17 mouse cellular contexts compared by ENCODE assay signal in genomic region chr3:119095223-119095886, GRCm38 (mm10).
DNase-seq lines count a peak whose midpoint lies in the region; ATAC-seq and TF ChIP-seq lines count a peak whose summit lies in the region.
"Had no signal": no experiment of that assay in that cellular context is flagged by ENCODE, and none has a peak within 500 bp of the region (broad histone marks: within the 10 kb centered on the region; RNA-seq: fewer than 3 reads in every experiment).

No protein-coding gene starts in this region.

- WGBS in forebrain, embryonic 10.5 days, result 24% methylated on average over 5 of the region's 5 CpGs
- 8% methylated on average over 5 of the region's 5 CpGs for WGBS in forebrain, embryonic 13.5 days
- WGBS in midbrain, embryonic 14.5 days, result 6% methylated on average over 5 of the region's 5 CpGs
- WGBS in thymus, adult 2 months, result 83% methylated on average over 5 of the region's 5 CpGs

- H3K9ac ChIP-seq in forebrain, embryonic 13.5 days, result no peak overlapping the region
- no peak overlapping the region for H3K9ac ChIP-seq in ES-E14 (ENCODE audit: insufficient read depth, low read depth, low read length, poor library complexity, severe bottlenecking)
- no peak overlapping the region for H3K9ac ChIP-seq in midbrain, embryonic 14.5 days (replicated peaks; ENCODE audit: low read length)
- H3K9ac ChIP-seq: embryonic facial prominence, embryonic 12.5 days; lung, embryonic 14.5 days; stomach, embryonic 15.5 days had no signal

- H3K27ac ChIP-seq in forebrain, embryonic 10.5 days, result peak overlapping the region; percentile 68
- H3K27ac ChIP-seq in forebrain, embryonic 13.5 days, result no peak overlapping the region
- no peak overlapping the region; the same call in 1 of the 2 replicates for H3K27ac ChIP-seq in ES-E14 (ENCODE audit: insufficient read depth, low read depth, low read length, poor library complexity, severe bottlenecking)
- no peak overlapping the region for H3K27ac ChIP-seq in midbrain, embryonic 14.5 days (replicated peaks; ENCODE audit: low read depth, low read length)
- no peak overlapping the region for H3K27ac ChIP-seq in thymus, adult 2 months (ENCODE audit: control insufficient read depth, insufficient read depth, low read length)
- H3K27ac ChIP-seq: embryonic facial prominence, embryonic 12.5 days; left cerebral cortex, adult 2 months; stomach, embryonic 15.5 days had no signal

- H3K4me1 ChIP-seq in forebrain, embryonic 10.5 days, result peaks cover 14% of the 10 kb centered on the region
- peaks cover 8% of the 10 kb centered on the region for H3K4me1 ChIP-seq in forebrain, embryonic 13.5 days
- H3K4me1 ChIP-seq in ES-E14 (ENCODE audit: control insufficient read depth in 2 of 2, insufficient read depth in 2 of 2, low read length in 2 of 2, poor library complexity in 1 of 2), result peaks cover 2% of the 10 kb centered on the region in 2 experiments; a peak in 2 of 4 replicates
- H3K4me1 ChIP-seq in midbrain, embryonic 14.5 days (ENCODE audit: control insufficient read depth, insufficient read depth, low read length), result 0 out of 2 replicates have a peak, but pooled peaks cover 4% of the 10 kb centered on the region
- no peaks in the 10 kb centered on the region for H3K4me1 ChIP-seq in thymus, adult 2 months (replicated peaks; ENCODE audit: control insufficient read depth, insufficient read depth, low read length)
- H3K4me1 ChIP-seq: embryonic facial prominence, embryonic 12.5 days; stomach, embryonic 15.5 days had no signal

- no peak for TF ChIP-seq POLR2A in thymus, adult 2 months (IDR thresholded peaks at IDR 0.05; ENCODE audit: control insufficient read depth, extremely low read depth, insufficient read depth, low read length, poor library complexity)

- DNase-seq in forebrain, embryonic 10.5 days (ENCODE audit: extremely low spot score, low spot score), result peak; percentile 37
- DNase-seq in ES-E14 (ENCODE audit: low read depth, low spot score), result peak; percentile 70
- peak; percentile 45 for DNase-seq in embryo, embryonic 9.5 days (ENCODE audit: extremely low spot score)
- peak; percentile 42 for DNase-seq in midbrain, embryonic 14.5 days
- no peak for DNase-seq in thymus, adult 2 months
- DNase-seq in heart, postnatal 36 days, result no peak
- no peak for DNase-seq in ovary, postnatal 10 days (ENCODE audit: low spot score)
- DNase-seq: cerebellum, adult 11-12 months; heart, postnatal 10 days; kidney, adult 18-20 months; lung, embryonic 14.5 days; thymus, postnatal 36 days had no signal

- no peak; the same call in 1 of the 2 replicates for ATAC-seq in forebrain, embryonic 13.5 days
- peak; percentile 57; the same call in 1 of the 2 replicates for ATAC-seq in midbrain, embryonic 14.5 days (ENCODE audit: low FRiP score, low TSS enrichment)
- ATAC-seq: activated CD4-positive, CD25-positive, alpha-beta regulatory T cell, adult 4 months had no signal

- H3K27me3 ChIP-seq in forebrain, embryonic 10.5 days (ENCODE audit: poor library complexity, severe bottlenecking), result no peaks in the 10 kb centered on the region
- no peaks in the 10 kb centered on the region for H3K27me3 ChIP-seq in forebrain, embryonic 13.5 days
- H3K27me3 ChIP-seq in midbrain, embryonic 14.5 days (ENCODE audit: control insufficient read depth, insufficient read depth, low read length), result no peaks in the 10 kb centered on the region; the same call in 1 of the 2 replicates
- no peaks in the 10 kb centered on the region for H3K27me3 ChIP-seq in thymus, adult 2 months (ENCODE audit: control insufficient read depth, insufficient read depth, low read length)
- H3K27me3 ChIP-seq: embryonic facial prominence, embryonic 12.5 days; stomach, embryonic 15.5 days had no signal

- in situ Hi-C loops in ES-E14 (cut with MboI; ENCODE audit: low sequenced_read_pairs in 2 of 2, unreplicated experiment in 2 of 2), result no loop called here

- no peak for TF ChIP-seq CTCF in thymus, adult 2 months (IDR thresholded peaks at IDR 0.05; ENCODE audit: borderline replicate concordance, control insufficient read depth, extremely low read depth, insufficient read depth, low read length, poor library complexity)

- intact Hi-C loops in heart, postnatal 36 days (cut with DNase I), result no loop called here

- H3K4me3 ChIP-seq in forebrain, embryonic 10.5 days, result no peak overlapping the region
- no peak overlapping the region for H3K4me3 ChIP-seq in forebrain, embryonic 13.5 days
- no peak overlapping the region for H3K4me3 ChIP-seq in ES-E14 (ENCODE audit: insufficient read depth in 1 of 2, low read depth in 1 of 2, low read length in 2 of 2, poor library complexity in 1 of 2, severe bottlenecking in 1 of 2)
- no peak overlapping the region for H3K4me3 ChIP-seq in midbrain, embryonic 14.5 days (replicated peaks; ENCODE audit: low read depth, low read length)
- H3K4me3 ChIP-seq in thymus, adult 2 months (ENCODE audit: control insufficient read depth, insufficient read depth, low read length), result no peak overlapping the region
- H3K4me3 ChIP-seq: embryonic facial prominence, embryonic 12.5 days; left cerebral cortex, adult 2 months; stomach, embryonic 15.5 days had no signal

- H3K9me3 ChIP-seq in forebrain, embryonic 10.5 days, result no peaks in the 10 kb centered on the region
- H3K9me3 ChIP-seq in forebrain, embryonic 13.5 days (replicated peaks), result no peaks in the 10 kb centered on the region
- no peaks in the 10 kb centered on the region for H3K9me3 ChIP-seq in ES-E14 (ENCODE audit: control insufficient read depth, insufficient read depth, low read depth, low read length)
- no peaks in the 10 kb centered on the region for H3K9me3 ChIP-seq in midbrain, embryonic 14.5 days (ENCODE audit: control insufficient read depth, low read length)
- H3K9me3 ChIP-seq: embryonic facial prominence, embryonic 12.5 days; stomach, embryonic 15.5 days had no signal

- H3K4me2 ChIP-seq in forebrain, embryonic 13.5 days, result no peak overlapping the region
- no peak overlapping the region for H3K4me2 ChIP-seq in midbrain, embryonic 14.5 days (ENCODE audit: low read length)
- H3K4me2 ChIP-seq: embryonic facial prominence, embryonic 12.5 days; lung, embryonic 14.5 days; stomach, embryonic 15.5 days had no signal

- H3K36me3 ChIP-seq in forebrain, embryonic 10.5 days (replicated peaks), result no peaks in the 10 kb centered on the region
- H3K36me3 ChIP-seq in forebrain, embryonic 13.5 days (ENCODE audit: poor library complexity, severe bottlenecking), result no peaks in the 10 kb centered on the region
- H3K36me3 ChIP-seq in ES-E14 (ENCODE audit: control insufficient read depth, insufficient read depth, low read length, poor library complexity, severe bottlenecking), result no peaks in the 10 kb centered on the region
- H3K36me3 ChIP-seq in midbrain, embryonic 14.5 days (ENCODE audit: control insufficient read depth, insufficient read depth, low read length), result no peaks in the 10 kb centered on the region
- H3K36me3 ChIP-seq in thymus, adult 2 months (ENCODE audit: control insufficient read depth, insufficient read depth, low read length), result no peaks in the 10 kb centered on the region
- H3K36me3 ChIP-seq: embryonic facial prominence, embryonic 12.5 days; stomach, embryonic 15.5 days had no signal

TF ChIP-seq in ES-E14, 5 proteins besides CTCF, POLR2A, EP300 and RAD21:
- TF ChIP-seq MAFK (IDR thresholded peaks at IDR 0.05; ENCODE audit: insufficient read depth, low read depth, low read length) (no peak), HCFC1 (IDR thresholded peaks at IDR 0.05; ENCODE audit: borderline replicate concordance, insufficient read depth, low read length) (no peak), CHD2 (IDR thresholded peaks at IDR 0.05; ENCODE audit: low read depth, low read length) (no peak), ZC3H11A (IDR thresholded peaks at IDR 0.05; ENCODE audit: borderline replicate concordance, low read depth, low read length) (no peak), ZNF384 (IDR thresholded peaks at IDR 0.05; ENCODE audit: low read depth, low read length) (no peak)

Comparison
In these comparisons a context has a peak if more than half of its experiments do, and no peak if none do; other contexts are left out.
1. DNase-seq: peak in forebrain, embryonic 10.5 days (single experiment), ES-E14 (single experiment), embryo, embryonic 9.5 days (single experiment) and midbrain, embryonic 14.5 days (single experiment); none in thymus, adult 2 months (single experiment), heart, postnatal 36 days (0 of 2) and ovary, postnatal 10 days (single experiment).